Mouse (Mus musculus) myocyte (in vitro differentiated cells): ENCODE data around the gene Fam241a. TPM values are rescaled to one million over a fixed set of nuclear protein-coding genes. Genes with fewer than 3 reads are reported as not detected.

ENCODE experiments used
- H3K27me3 ChIP-seq: one replicate; pipeline ENCODE4 v1.6.1; 2011; ENCODE audit not compliant: control insufficient read depth, insufficient read depth, insufficient read length
- H3K36me3 ChIP-seq: one replicate; pipeline ENCODE4 v1.6.1; 2011; ENCODE audit not compliant: control insufficient read depth, insufficient read depth
- H3K4me2 ChIP-seq: one replicate; pipeline ENCODE4 v1.6.1; 2011; ENCODE audit warnings: low read depth, control low read depth
- H3K4me3 ChIP-seq: one replicate; pipeline ENCODE4 v1.5.1; 2011; ENCODE audit warnings: mild to moderate bottlenecking, control low read depth, moderate library complexity
- H3K79me2 ChIP-seq: one replicate; pipeline ENCODE4 v1.6.1; 2011; ENCODE audit not compliant: control insufficient read depth, insufficient read depth
- H3ac ChIP-seq: one replicate; pipeline ENCODE4 v1.6.1; 2011; ENCODE audit not compliant: control insufficient read depth, insufficient read length
- CEBPB ChIP-seq: IDR thresholded peaks from 2 replicates; pipeline ENCODE4 v1.6.1; 2011; ENCODE audit warnings: mild to moderate bottlenecking, moderate library complexity; ENCODE audit not compliant: poor library complexity, insufficient read depth, severe bottlenecking
- E2F4 ChIP-seq: IDR thresholded peaks from one replicate; pipeline ENCODE4 v1.6.1; 2011; ENCODE audit warnings: mild to moderate bottlenecking, control low read depth, moderate library complexity; ENCODE audit not compliant: insufficient read depth
- MAX ChIP-seq: IDR thresholded peaks from one replicate; pipeline ENCODE4 v1.6.1; 2011; ENCODE audit warnings: low read depth, mild to moderate bottlenecking, control low read depth
- MYOD1 ChIP-seq, 3 experiments: IDR thresholded peaks; one replicate each; pipeline ENCODE4 v1.6.1; 2011; ENCODE audit warnings: control low read depth in 2 of 3, low read depth in 2 of 3, mild to moderate bottlenecking in 2 of 3, moderate library complexity in 1 of 3; ENCODE audit not compliant: insufficient read length in 2 of 3, control insufficient read depth in 1 of 3
- MYOG ChIP-seq, 3 experiments: IDR thresholded peaks; one replicate each; pipeline ENCODE4 v1.6.1; 2011; ENCODE audit warnings: control low read depth in 2 of 3, low read depth in 2 of 3, mild to moderate bottlenecking in 2 of 3; ENCODE audit not compliant: insufficient read length in 2 of 3, control insufficient read depth in 1 of 3, insufficient read depth in 1 of 3
- POLR2A ChIP-seq: IDR thresholded peaks from one replicate; pipeline ENCODE4 v1.6.1; 2011; ENCODE audit warnings: low read depth, mild to moderate bottlenecking, control low read depth, moderate library complexity; ENCODE audit not compliant: insufficient read length
- POLR2AphosphoS2 ChIP-seq: IDR thresholded peaks from one replicate; pipeline ENCODE4 v1.6.1; 2011; ENCODE audit warnings: low read depth, control low read depth; ENCODE audit not compliant: insufficient read length
- REST ChIP-seq: IDR thresholded peaks from one replicate; pipeline ENCODE4 v1.6.1; 2011; ENCODE audit warnings: mild to moderate bottlenecking, control low read depth, moderate library complexity; ENCODE audit not compliant: insufficient read depth, insufficient read length
- SRF ChIP-seq: IDR thresholded peaks from one replicate; pipeline ENCODE4 v1.6.1; 2011; ENCODE audit warnings: low read depth; ENCODE audit not compliant: control insufficient read depth, insufficient read length
- TCF12 ChIP-seq: IDR thresholded peaks from one replicate; pipeline ENCODE4 v1.6.1; 2011; ENCODE audit warnings: mild to moderate bottlenecking, control low read depth; ENCODE audit not compliant: poor library complexity, insufficient read depth, severe bottlenecking
- TCF3 ChIP-seq: IDR thresholded peaks from one replicate; pipeline ENCODE4 v1.6.1; 2011; ENCODE audit warnings: low read depth, control low read depth; ENCODE audit not compliant: insufficient read length
- USF1 ChIP-seq: IDR thresholded peaks from one replicate; pipeline ENCODE4 v1.6.1; 2011; ENCODE audit warnings: low read depth, mild to moderate bottlenecking, control low read depth, moderate library complexity
- polyA plus RNA-seq: library from polyadenylated mRNA; unstranded; fragments of >200 nt; fragmentation: generic; extraction: Trizol; gene quantifications from one replicate; pipeline ENCODE4 v1.2.1, GENCODE M21; 2012; ENCODE audit warnings: missing spikeins

Fam241a gene
- polyA plus RNA-seq, 1 experiment: 3.6 TPM

DNA sequence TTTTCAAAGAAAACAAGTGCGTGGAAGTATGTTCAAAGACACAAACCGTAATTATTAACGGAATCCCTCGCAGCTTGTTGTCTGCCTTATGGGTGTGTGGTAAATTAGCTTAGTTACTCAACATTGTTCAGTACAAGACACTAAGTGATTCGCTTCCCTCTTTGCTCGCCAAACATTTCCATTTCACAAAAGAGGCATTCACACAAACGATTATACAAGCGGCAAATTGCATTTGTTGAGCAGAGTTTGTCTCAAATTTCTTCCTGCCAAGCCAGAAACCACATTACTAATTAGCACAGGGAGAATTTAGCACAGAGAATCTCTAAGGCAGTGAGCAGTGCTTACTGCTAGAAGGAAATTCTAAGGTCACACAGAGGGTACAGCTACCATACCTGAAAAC, 54.2 kb downstream of the Fam241a start:
- H3K4me2 ChIP-seq: no peak overlapping the region
- TF ChIP-seq MAX (no peak), MYOG (IDR thresholded peaks at IDR 0.05; ENCODE audit: control insufficient read depth in 1 of 3, insufficient read depth in 1 of 3, insufficient read length in 2 of 3, low read depth in 2 of 3) (no peak), USF1 (no peak), CEBPB (no peak), POLR2A (no peak)
- peaks cover under 1% of the 10 kb centered on the region for H3K79me2 ChIP-seq
- H3K27me3 ChIP-seq: no peaks in the 10 kb centered on the region
- H3ac ChIP-seq: no peak overlapping the region
- no peaks in the 10 kb centered on the region for H3K36me3 ChIP-seq
- H3K4me3 ChIP-seq: no peak overlapping the region

DNA sequence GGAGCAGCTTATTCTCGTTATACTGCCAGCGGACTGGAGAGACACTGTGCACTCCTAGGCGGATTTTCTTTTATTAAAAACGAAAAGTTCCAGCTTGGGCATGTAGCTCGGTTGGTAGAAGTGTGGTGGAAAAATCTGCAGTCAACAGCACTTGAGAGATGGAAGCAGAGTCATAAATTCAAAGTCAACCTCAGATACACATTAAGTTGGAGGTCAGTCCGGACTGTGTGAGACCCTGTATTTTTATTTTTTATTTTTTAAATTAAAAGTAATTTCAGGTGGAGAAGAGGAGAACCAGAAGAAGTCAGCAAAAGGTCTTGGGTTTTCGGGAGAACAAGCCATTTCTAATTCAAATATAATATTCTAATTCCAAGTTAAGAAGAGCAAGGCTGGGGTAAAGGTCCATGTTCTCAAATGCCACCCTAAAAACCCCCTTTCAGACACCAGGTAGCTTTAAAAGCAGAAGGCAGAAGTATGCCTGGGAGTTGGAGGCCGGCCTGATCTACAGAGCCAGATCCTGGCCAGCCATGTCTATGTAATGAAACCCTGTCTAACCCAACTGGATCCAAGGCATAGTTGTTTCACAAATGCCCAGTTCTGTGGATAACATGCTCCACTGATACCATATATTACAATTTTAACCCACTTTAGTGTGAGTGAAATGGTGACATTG, 58.0 kb downstream of the Fam241a start:
- Histone ChIP-seq H3K4me3 (peak overlapping the region; percentile 33), H3K4me2 (peak overlapping the region; percentile 82), H3K36me3 (no peaks in the 10 kb centered on the region), H3ac (peak overlapping the region; percentile 77), H3K27me3 (no peaks in the 10 kb centered on the region), H3K79me2 (peaks cover 32% of the 10 kb centered on the region)
- TF ChIP-seq POLR2A (no peak), E2F4 (no peak), TCF12 (no peak), REST (no peak), MAX (no peak), CEBPB (no peak), TCF3 (no peak), USF1 (no peak), MYOD1 (IDR thresholded peaks at IDR 0.05; ENCODE audit: control insufficient read depth in 1 of 3, insufficient read length in 2 of 3, low read depth in 2 of 3) (no peak), POLR2AphosphoS2 (no peak), SRF (no peak), MYOG (IDR thresholded peaks at IDR 0.05; ENCODE audit: control insufficient read depth in 1 of 3, insufficient read depth in 1 of 3, insufficient read length in 2 of 3, low read depth in 2 of 3) (no peak)

DNA sequence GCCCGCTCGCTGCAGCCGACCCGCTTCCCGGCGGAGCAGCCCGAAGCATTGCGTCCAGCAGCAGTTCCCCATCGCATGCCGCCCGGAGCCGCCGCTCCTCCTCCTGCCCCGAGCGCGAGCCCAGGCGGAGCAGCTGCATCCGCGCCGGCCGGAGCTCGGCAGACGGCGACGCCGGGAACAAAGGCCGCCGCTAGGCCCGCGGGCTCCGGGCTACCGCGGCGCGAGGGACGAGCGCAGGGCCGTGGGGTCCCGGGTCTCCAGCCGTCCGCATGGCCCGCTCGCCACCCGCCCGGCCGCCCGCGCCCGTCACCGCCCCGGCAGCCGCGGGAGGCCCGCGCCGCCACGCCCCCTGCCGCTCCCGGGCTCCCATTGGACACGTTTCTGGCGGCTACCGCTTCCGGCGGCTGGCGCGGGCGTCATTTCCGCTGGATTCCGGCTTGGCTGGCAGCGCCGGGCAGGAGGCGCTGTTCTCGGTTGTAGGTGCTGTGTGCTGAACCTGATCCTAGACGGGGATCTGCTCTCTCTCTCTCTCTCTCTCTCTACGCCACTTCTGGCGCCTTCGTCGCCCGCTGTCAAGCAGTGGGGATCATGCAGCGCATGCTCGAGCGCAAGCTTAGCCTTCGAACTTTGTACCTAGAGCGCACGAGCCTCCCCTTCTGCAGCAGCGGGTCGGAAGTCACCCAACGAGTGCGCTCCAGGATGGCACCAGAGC, 58.8 kb downstream of the Fam241a start, which contains the start of gene Ap1ar:
Ap1ar (minus strand) TSS at position 370 of the 712 bp plus-strand sequence.
- TF ChIP-seq POLR2A (peak; percentile 77), USF1 (no peak), POLR2AphosphoS2 (peak; percentile 75), CEBPB (no peak), TCF12 (no peak), MYOD1 (IDR thresholded peaks at IDR 0.05; ENCODE audit: control insufficient read depth in 1 of 3, insufficient read length in 2 of 3, low read depth in 2 of 3) (peak in 1 of 3 experiments; percentile 23), MYOG (IDR thresholded peaks at IDR 0.05; ENCODE audit: control insufficient read depth in 1 of 3, insufficient read depth in 1 of 3, insufficient read length in 2 of 3, low read depth in 2 of 3) (peak in 1 of 3 experiments; percentile 8)
- Histone ChIP-seq H3ac (peak within 1 kb of the TSS; percentile 77), H3K36me3 (no peaks in the 10 kb centered on the region), H3K27me3 (no peaks in the 10 kb centered on the region), H3K4me3 (peak within 1 kb of the TSS; percentile 33), H3K79me2 (peaks cover 38% of the 10 kb centered on the region), H3K4me2 (peak within 1 kb of the TSS; percentile 91)

- no peaks in the 10 kb centered on the region for H3K27me3 ChIP-seq
- TF ChIP-seq MYOD1 (IDR thresholded peaks at IDR 0.05; ENCODE audit: control insufficient read depth in 1 of 3, insufficient read length in 2 of 3, low read depth in 2 of 3) (no peak), TCF12 (no peak), CEBPB (no peak), MAX (no peak), REST (no peak), POLR2AphosphoS2 (no peak)
- H3K79me2 ChIP-seq: peaks cover 43% of the 10 kb centered on the region
- H3K4me3 ChIP-seq: peak overlapping the region; percentile 33
- H3K36me3 ChIP-seq: no peaks in the 10 kb centered on the region
- peak overlapping the region; percentile 91 for H3K4me2 ChIP-seq
- H3ac ChIP-seq: peak overlapping the region; percentile 77
Measured at GRCm38 (mm10) chr3:127836798-127837153, 59.3 kb downstream of the Fam241a start.

- no peak overlapping the region for H3K4me3 ChIP-seq
- H3K27me3 ChIP-seq: no peaks in the 10 kb centered on the region
- TF ChIP-seq SRF: no peak
- no peak for TF ChIP-seq MYOG (IDR thresholded peaks at IDR 0.05; ENCODE audit: control insufficient read depth in 1 of 3, insufficient read depth in 1 of 3, insufficient read length in 2 of 3, low read depth in 2 of 3)
- TF ChIP-seq TCF12: no peak
- TF ChIP-seq MYOD1 (IDR thresholded peaks at IDR 0.05; ENCODE audit: control insufficient read depth in 1 of 3, insufficient read length in 2 of 3, low read depth in 2 of 3): no peak
- TF ChIP-seq E2F4: no peak
- no peak for TF ChIP-seq POLR2AphosphoS2
- no peak for TF ChIP-seq REST
- no peak for TF ChIP-seq CEBPB
- TF ChIP-seq MAX: no peak
- no peak for TF ChIP-seq USF1
- TF ChIP-seq TCF3: no peak
- no peak for TF ChIP-seq POLR2A
- no peaks in the 10 kb centered on the region for H3K36me3 ChIP-seq
- no peak overlapping the region for H3ac ChIP-seq
- peak overlapping the region; percentile 91 for H3K4me2 ChIP-seq
- peaks cover 48% of the 10 kb centered on the region for H3K79me2 ChIP-seq
Measured at GRCm38 (mm10) chr3:127835594-127835993, 60.5 kb downstream of the Fam241a start.
